Mouse (Mus musculus): ENCODE data around the gene Soat2. TPM values are rescaled to one million over a fixed set of nuclear protein-coding genes. Genes with fewer than 3 reads are reported as not detected.

The Soat2 gene
- polyA plus RNA-seq, 1 experiment, result 0.89 TPM

DNA sequence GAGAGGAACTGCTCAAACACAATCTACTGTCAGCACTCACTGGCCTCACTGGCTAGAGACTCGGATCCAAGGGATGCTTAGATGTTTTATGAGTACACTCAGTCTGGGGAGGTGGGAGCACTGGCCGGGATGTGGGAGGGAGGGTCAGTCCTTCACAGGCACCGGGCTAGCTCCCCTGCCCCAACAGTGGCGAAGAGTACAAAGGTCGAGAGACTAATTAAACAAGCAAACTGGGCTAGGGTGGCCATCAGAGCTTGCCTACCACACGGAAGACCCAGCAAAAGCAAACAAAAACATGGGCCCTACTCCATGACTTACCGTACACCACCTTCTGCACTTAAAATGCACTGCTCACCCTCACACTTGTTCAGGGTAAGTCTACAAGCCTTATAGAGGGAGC is 41.4 kb downstream of the Soat2 start:
- no peak for DNase-seq (ENCODE audit: low spot score)

DNA sequence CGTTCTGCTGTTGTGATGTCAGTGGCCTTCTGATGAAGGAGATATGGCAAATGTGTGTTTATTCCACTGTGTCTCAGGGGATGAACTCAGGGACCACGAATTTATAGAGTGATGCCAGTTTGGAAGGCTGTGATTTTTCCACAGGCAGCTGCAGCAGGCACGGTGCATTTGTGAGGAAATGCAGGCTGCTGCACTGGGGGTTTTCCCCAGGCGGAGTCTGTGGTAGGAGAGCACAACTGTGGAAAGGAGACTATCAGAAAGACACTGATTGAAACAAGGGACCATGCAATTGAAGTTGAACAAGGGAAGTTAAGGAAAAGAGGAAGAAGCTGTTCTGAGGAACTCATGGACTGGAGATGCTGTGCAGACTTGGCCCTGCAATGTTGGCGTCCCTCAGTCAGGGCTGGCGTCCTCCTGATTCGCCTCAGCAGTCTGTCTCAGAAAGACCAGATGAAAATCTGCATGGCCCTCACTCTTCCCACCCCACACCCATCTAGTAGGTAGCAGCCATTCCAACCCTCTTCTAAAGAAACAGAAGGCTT is 42.0 kb downstream of the Soat2 start:
- DNase-seq (ENCODE audit: low spot score), result no peak

DNA sequence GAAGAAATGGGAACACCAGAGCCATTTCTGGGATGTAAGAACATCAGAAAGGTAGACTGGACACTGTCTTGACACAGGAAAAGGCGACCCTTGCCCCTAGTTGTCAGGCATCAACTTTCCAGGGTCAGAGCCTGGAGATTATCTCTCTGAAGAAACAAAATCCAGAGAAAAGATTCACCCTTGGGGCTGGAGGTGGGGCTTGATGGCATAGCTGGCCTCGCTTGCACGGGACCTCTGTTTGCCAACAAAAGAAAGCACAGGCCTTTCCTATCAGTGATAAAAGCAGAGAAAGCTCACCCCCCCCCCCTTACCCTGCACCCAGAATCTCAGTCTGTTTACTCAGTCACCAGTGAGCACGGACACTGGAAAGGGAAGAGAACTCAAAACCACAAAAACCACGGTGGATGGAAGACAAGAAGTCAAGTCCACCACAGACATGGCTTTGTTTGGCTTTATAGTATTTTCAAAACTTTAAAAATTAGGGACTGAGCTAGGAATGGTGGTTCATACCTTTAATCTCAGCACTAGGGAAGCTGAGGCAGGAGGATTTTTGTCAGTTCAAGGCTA is 42.6 kb downstream of the Soat2 start:
- DNase-seq (ENCODE audit: low spot score), result no peak

DNA sequence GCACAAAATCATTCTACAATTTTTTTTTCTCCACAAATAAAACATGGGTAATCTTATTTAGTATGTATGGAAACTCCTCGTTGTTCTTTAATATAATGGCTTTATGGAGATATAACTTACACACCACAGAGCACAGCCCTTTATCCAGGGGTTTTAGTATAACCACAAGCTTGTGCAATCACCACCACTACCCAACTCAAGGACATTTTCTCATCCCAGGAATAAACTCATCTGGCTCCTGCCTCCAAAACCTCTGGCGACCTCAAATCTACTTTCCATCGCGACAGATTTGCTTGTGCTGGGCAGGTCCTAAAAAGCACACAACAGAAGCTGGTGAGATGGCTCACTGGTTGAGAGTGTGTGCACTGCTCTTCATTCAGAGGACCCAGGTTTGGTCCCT is 43.3 kb downstream of the Soat2 start:
- no peak for DNase-seq (ENCODE audit: low spot score)

DNA sequence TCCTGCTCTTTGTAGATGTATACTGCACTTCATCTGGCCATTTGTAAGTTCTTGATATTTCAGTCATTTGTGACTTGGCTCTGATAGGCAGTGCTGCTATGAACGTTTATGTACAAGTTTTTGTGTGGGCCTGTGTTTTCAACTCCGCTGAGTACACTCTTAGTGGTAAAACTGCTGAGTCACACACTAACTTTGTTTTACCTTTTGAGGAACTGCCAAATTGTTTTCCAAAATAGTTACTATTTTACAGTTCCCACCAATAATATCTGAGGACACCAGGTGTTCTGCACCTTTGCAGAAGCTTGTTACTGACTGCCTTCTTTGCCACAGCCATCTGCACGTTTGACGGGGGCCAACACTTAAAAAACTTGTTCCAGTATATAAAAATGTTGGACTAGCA is 44.1 kb downstream of the Soat2 start:
- DNase-seq (ENCODE audit: low spot score), result no peak

DNA sequence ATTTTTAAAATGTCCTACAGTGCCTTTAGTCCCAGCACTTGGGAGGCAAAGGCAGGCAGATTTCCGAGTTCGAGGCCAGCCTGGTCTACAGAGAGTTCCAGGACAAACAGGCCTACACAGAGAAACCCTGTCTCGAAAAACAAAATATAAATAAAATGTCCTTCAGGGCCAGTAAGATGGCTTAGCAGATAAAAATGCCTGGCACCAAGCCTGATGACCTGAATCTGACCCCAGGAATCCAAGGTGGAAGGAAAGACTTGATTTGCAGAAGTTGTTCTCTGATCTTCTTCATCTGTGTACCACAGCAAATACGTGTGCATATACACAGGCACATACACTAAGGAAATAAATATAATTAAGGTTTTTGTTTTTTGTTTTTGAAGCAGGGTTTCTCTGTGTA is 45.0 kb downstream of the Soat2 start:
- no peak for DNase-seq (ENCODE audit: low spot score)

DNA sequence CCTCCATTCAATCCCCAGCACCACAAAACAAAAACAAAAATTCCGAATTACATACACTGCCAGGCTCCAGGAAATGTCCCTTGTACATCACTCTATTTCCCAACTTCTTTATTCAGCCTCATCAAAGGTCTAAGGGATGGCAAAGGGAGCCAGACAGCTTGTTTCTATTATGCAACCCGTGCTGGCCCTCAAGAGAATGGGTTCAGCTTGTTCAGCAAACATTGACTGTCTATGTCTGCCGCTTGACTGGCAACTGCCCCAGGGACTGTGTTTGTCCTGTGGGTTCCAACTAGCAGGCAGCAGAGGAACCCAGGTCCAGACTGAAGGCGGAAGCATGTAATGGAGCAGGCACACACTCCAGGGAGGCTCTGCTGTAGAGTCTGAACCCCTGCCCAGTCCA is 48.5 kb downstream of the Soat2 start:
- DNase-seq (ENCODE audit: low spot score), result no peak

DNA sequence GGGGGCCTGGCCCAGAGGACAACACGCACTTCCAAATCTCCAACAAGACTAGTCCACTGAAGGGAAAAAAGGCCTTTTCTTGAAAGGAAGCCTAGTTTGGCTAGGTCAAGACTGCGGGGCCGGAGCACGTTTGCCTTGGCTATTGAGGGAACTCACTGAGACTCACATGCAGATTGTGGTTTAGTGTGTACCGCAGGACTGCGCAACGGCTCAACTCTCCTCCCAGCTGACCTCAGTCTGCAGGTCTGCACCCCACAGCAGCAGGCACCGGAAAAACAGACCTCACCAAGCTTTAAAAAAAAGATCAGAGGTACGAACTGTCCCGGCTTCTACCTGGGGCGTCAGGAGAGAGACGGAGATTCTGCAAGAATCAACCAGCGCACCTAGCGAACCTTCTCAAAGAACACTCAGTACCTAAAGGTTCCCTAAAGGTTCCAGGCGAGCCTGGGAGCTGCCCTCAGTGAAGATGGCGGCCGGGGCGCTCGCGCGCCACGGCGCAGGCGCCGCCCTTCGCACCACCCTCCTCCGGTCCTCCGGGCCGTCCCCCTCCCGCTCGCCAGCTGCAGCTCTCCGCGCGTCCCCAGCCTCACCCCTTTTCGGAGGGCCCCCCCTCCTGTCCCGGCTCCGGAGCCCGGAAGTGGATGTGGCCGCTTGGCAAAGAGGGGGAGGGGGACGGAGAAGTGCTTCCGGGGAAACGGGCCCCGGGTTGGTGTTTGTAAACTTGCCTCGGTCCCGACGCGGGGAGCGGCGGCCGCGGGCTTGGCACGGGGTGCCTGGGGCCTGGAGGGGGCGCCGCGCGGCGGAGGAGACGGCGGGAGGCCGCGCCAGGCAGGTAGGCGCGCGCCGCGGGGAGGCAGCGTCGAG is 52.9 kb downstream of the Soat2 start, which contains the start of gene Zfp740:
Gene Zfp740, plus strand, starts transcription at position 279 of the 864 bp plus-strand sequence.
- peak; percentile 86 for DNase-seq (ENCODE audit: low spot score)

DNA sequence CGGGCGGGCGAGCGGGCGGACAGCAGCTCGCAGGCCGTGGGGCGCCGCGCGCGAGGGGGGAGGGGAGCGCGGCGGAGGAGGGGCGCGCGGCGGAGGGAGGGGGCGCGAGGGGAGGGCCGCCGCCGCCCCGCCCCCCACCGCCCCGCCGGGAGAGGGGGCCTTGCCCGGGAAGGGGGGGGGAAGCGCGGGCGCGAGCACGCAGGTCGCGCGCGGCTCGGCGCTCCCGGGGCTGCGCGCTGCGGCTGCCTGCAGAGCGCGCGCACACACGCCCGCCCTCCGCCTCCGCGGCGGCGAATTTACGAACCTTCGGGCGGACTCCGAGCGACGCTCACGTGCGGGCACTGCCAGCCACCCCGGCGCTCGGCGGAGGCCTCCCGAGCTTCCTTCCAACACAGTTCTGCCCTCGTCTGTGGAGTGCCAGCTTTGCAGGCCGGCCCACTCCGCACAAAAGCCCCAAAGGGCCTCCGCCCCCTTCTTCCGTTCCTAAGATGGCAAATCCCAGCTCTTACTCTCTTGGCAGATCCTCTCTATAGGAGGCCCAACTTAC is 53.6 kb downstream of the Soat2 start:
- peak; percentile 64 for DNase-seq (ENCODE audit: low spot score)

DNA sequence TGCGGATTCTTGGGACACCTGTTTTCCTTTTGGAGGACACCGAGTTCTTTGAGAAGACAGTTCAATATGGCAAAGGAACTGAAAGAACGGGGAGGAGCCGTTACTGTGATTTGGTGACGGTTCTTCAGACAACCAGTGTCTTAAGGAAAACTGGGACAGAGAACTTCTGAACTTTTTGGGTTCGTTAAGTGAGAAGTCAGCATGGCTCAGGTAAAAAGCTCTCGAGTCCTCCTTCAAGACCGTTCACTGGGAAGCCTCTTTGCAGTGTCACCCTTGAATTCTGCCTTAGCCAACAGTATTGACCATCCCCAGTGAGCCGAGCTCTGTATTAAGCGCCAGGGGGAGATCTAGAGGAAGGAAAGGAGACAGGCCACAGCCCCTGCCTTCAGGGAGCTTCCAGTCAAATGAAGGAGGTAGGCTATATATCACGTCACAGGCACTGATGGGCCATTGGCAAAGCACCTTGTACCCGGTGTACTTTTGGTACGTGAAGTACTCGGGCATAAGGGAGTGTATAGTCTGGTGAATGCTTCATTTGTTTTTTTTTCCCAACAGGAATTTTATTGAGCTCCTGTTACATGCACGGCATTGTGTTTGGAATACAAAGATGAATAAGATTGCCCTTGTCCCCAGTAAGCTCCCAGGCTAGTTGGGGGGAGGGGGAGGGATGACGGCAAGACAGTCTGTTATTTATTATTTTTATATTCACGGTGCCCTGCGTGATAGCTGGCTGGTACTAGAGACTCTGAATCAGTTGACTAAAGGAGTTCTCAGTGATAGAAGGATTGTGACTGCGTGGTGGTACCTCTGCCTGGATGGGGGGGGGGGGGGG is 54.6 kb downstream of the Soat2 start, which contains the start of gene Csad:
Gene Csad, minus strand, starts transcription at position 51 of the 832 bp plus-strand sequence.
- no peak for DNase-seq (ENCODE audit: low spot score)

DNA sequence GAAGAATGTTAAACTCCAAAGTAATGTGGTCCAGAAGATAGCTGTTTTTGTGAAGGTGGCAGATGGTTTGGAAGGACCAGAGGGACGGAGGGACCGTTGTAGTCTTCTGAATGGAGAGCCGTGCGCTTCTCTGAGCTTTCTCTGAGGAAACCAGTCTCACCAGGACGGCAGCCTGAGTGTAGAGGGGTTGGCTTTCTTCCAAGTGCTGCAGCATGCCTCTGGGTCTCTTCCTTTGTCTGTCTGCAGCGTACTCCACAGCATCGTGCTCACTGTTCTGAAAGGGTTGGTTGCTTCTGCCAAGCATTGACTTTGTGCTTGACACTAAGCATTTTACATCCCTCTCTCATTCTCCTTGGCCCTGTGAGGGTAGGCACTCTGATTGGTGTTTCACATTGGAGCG is 55.5 kb downstream of the Soat2 start:
- DNase-seq (ENCODE audit: low spot score), result no peak

DNA sequence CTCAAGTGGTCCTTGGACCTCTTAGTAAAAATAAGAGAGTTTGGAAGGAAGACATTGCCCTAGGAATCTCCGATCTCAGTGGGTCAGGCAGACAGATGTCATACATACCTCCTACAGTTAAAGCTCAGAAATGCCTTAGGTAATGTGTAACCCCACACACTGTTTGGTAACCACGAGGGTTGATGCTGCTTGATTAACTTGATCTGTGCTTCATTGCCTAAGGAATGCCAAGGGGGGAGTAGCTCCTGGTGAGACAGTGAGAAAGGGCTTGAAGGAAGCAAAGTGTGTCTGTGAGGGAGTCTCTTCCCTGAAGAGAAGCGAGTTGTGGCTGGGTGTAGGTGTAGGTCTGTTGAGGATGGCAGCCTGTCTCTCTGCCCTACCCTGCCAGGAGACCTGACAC is 57.0 kb downstream of the Soat2 start:
- no peak for DNase-seq (ENCODE audit: low spot score)

DNA sequence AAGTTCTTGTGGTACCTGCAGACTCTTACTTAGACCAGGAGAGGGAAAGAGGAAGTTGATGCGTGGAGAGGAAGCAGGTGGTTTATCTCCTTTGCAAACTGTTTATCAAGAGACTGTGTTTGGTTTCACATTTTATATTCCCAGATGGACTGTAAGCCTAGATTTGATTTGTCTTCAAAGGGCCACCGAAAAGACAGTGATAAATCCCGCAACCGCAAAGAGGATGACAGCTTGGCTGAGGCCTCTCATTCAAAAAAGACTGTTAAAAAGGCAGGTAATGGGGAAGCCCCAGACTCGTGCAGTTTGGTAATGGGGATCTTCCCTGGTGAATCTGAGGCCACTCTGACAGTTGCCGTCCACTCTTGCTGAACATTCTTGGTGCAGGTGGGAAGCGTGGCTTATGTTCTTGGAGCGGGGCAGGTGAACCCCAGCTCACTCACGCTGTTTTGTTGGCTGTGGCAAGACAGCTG is 57.8 kb downstream of the Soat2 start:
- DNase-seq (ENCODE audit: low spot score), result no peak

DNA sequence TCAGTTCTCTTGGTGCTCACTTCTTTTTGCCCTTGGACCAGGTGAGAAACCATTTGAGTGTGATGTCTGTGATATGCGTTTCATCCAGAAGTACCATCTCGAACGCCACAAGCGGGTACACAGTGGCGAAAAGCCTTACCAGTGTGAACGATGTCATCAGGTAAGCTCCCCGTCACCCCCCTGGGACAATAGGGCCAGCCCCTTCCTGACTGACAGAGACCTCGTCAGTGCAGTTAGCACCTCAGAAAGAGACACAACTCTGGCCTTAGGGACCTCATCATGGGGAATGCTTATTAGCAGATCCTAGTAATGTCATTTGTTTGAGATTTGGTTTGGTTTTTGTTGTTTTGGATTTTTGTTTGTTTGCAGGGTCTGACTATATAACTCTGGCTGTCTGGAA is 58.8 kb downstream of the Soat2 start:
- no peak for DNase-seq (ENCODE audit: low spot score)

DNA sequence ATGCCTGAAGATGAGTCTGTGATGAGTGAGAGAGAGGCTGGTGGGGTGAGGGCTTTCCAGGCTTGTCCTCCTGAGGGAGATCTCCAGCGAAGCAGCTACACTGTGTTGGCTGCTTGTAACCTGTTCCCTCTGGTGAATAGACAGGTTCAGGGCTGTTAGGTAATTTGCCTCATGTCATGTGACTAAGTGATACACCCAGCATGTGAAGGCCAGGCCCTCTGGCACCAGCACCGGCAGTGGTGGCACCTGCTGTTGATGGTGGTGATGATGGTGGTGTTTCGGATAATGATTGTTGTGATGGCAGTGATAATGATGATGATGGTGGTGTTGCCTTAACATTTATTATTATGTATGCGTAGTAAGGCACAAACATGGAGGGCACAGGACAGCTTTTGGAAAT is 60.5 kb downstream of the Soat2 start:
- DNase-seq (ENCODE audit: low spot score), result no peak

DNA sequence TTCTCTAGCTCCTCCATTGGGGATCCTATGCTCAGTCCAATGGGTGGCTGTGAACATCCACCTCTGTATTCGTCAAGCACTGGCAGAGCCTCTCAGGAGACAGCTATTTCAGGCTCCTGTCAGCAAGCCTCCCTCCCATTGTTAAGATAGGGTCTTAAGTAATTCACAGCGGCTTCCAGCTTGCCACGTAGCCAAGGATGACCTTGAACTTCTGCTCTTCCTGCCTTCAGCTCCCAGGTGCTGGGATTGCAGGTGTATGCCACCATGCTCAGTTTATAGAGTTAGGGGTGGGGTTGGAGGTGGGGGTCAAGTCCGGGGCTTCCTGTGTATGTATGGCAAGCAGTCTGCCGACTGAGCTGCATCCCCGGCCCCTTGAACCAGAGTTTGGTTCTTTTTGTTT is 61.6 kb downstream of the Soat2 start:
- no peak for DNase-seq (ENCODE audit: low spot score)

Other genes starting within 250 kb of the Soat2 start
- 74.0 and 74.4 TPM in 2 replicates for gene Krt4, start 225.8 kb upstream of the Soat2 start, polyA plus RNA-seq (2012; rRNA removed)
- gene Krt79, start 210.2 kb upstream of the Soat2 start, polyA plus RNA-seq (2012; rRNA removed), result 1.5 and 1.9 TPM in 2 replicates
- 2.1 and 3.0 TPM in 2 replicates for gene Krt78, start 196.2 kb upstream of the Soat2 start, polyA plus RNA-seq (2012; rRNA removed)
- gene Krt8, start 146.0 kb upstream of the Soat2 start, polyA plus RNA-seq (2012; rRNA removed), result 382 and 417 TPM in 2 replicates
- gene Krt18, start 122.3 kb upstream of the Soat2 start, polyA plus RNA-seq (2012; rRNA removed), result 642 and 655 TPM in 2 replicates
- 121 and 170 TPM in 2 replicates for gene Eif4b, start 76.8 kb upstream of the Soat2 start, polyA plus RNA-seq (2012; rRNA removed)
- 69.2 and 107 TPM in 2 replicates for gene Tns2, start 50.1 kb upstream of the Soat2 start, polyA plus RNA-seq (2012; rRNA removed)
- 43.7 and 50.0 TPM in 2 replicates for gene Spryd3, start 14.3 kb upstream of the Soat2 start, polyA plus RNA-seq (2012; rRNA removed)
- 260 TPM in 2 replicates for gene Igfbp6, start 6.2 kb upstream of the Soat2 start, polyA plus RNA-seq (2012; rRNA removed)
- gene Zfp740, start 52.7 kb downstream of the Soat2 start, polyA plus RNA-seq (2012; rRNA removed), result 62.9 and 67.8 TPM in 2 replicates
- gene Csad, start 54.2 kb downstream of the Soat2 start, polyA plus RNA-seq (2012; rRNA removed), result 92.4 and 102 TPM in 2 replicates
- 7.0 and 13.2 TPM in 2 replicates for gene Itgb7, start 81.4 kb downstream of the Soat2 start, polyA plus RNA-seq (2012; rRNA removed)
- 72.2 and 76.7 TPM in 2 replicates for gene Rarg, start 107.0 kb downstream of the Soat2 start, polyA plus RNA-seq (2012; rRNA removed)
- gene Gm9918, start 120.0 kb downstream of the Soat2 start, polyA plus RNA-seq (2012; rRNA removed), result 0.56 and 0.59 TPM in 2 replicates
- gene Mfsd5, start 128.9 kb downstream of the Soat2 start, polyA plus RNA-seq (2012; rRNA removed), result 62.6 and 64.4 TPM in 2 replicates
- gene Espl1, start 145.7 kb downstream of the Soat2 start, polyA plus RNA-seq (2012; rRNA removed), result 1.7 and 1.9 TPM in 2 replicates
- gene Pfdn5, start 175.6 kb downstream of the Soat2 start, polyA plus RNA-seq (2012; rRNA removed), result 396 and 519 TPM in 2 replicates
- 54.1 and 59.1 TPM in 2 replicates for gene Myg1, start 181.2 kb downstream of the Soat2 start, polyA plus RNA-seq (2012; rRNA removed)
- 19.1 and 21.4 TPM in 2 replicates for gene Aaas, start 200.2 kb downstream of the Soat2 start, polyA plus RNA-seq (2012; rRNA removed)
- 0.15 and 0.21 TPM in 2 replicates for gene Sp7, start 216.7 kb downstream of the Soat2 start, polyA plus RNA-seq (2012; rRNA removed)